Mouse (Mus musculus) G1E-ER4 (cell line): Measurements from ENCODE around the gene Psmd9. TPM values are rescaled to one million over a fixed set of nuclear protein-coding genes. Genes with fewer than 3 reads are reported as not detected.

Experiments
- GATA1 ChIP-seq: IDR thresholded peaks from one replicate; pipeline ENCODE4 v1.8.0; 2012; ENCODE audit warnings: low read length, inconsistent platforms
- polyA plus RNA-seq: library from polyadenylated mRNA; stranded (reverse); fragments of >175 nt; gene quantifications from 2 replicates; pipeline ENCODE4 v1.2.3, GENCODE M21; 2012

The Psmd9 gene
- 80.0 and 104 TPM in 2 replicates for polyA plus RNA-seq

DNA sequence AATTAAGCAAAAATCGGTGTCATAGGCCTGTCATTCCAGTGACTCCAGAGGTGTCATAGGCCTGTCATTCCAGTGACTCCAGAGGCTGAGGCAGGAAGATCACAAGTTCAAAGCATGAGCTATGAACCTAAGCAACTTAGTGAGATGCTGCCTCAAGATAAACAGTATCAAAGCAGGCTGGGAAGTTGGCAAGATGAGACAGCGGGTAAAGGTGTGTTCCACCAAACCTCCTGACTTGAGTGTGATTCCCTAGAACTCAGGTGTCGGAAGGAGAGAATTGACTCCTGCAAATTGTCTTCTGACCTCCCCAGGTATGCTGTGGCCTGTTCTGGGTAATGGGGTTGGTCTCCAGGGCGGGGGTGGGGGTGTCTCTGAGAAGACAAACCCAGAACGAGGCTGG, at the start of gene Psmd9:
Gene Psmd9 (plus strand): TSS at position 130 of the 400 bp plus-strand sequence.
- no peak for TF ChIP-seq GATA1

DNA sequence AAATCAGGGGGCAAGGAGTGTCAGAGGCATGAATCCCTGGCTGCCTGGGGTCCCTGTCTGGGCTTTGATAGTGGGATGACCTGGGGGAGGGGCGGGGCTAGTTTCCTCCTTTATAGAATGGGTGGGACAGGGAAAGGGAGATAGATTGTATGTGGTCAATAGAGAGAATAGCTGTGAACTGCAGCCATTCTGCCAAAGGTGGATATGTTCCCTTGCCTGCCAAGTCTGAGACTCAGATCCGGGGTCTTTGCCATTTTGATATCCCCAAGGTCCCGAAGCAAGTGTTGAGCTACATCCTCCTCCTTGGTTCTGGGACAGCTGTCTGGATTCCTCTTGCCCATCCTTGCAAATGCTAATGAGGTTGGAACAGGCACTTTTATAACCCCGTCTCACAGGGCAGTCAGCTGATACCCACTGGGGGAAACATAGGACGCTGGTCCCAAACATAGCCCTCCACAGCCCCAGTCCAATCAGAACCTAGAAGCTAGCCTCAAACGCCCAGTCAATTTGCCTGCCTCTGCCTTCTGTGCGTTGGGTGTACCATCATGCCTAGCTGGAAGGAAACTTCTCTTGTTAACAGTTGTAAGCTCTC, 48.5 kb upstream of the Psmd9 start:
- TF ChIP-seq GATA1 = no peak

DNA sequence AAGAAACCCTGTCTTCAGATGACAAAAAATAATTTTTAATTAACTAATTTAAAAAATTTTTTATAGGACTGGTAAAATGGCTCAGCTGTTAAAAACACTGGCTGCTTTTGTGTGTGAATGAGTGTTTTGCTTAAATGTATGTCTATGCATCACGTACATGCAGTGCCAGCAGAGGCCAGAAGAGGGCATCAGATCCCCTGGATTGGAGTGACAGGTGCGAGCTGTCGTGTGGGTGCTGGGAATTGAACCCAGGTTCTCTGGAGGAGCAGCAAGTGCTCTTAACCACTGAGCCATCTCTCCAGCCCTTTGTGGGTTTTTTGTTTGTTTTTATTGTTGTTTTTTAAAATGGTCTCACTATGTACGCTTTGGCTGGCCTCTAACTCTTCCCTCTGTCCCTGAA, 47.0 kb upstream of the Psmd9 start:
- TF ChIP-seq GATA1 = no peak

DNA sequence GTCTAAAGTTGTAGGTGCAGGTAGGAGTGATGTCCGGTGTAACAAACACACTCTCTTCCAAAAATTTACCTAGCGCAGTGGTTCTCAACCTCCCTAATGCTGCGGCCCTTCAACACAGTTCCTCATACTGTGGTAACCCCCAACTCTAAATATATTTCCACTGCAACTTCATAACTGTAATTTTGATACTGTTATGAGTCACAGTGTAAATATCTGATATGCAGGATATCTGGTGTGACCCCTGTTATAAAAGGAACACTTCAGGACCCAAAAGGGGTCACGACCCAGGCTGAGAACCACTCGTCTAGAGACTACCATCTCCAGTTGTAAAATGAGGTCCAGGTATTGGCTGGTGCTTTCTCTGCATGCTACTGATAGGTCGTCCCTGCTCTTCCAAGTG, 44.1 kb upstream of the Psmd9 start:
- no peak for TF ChIP-seq GATA1

DNA sequence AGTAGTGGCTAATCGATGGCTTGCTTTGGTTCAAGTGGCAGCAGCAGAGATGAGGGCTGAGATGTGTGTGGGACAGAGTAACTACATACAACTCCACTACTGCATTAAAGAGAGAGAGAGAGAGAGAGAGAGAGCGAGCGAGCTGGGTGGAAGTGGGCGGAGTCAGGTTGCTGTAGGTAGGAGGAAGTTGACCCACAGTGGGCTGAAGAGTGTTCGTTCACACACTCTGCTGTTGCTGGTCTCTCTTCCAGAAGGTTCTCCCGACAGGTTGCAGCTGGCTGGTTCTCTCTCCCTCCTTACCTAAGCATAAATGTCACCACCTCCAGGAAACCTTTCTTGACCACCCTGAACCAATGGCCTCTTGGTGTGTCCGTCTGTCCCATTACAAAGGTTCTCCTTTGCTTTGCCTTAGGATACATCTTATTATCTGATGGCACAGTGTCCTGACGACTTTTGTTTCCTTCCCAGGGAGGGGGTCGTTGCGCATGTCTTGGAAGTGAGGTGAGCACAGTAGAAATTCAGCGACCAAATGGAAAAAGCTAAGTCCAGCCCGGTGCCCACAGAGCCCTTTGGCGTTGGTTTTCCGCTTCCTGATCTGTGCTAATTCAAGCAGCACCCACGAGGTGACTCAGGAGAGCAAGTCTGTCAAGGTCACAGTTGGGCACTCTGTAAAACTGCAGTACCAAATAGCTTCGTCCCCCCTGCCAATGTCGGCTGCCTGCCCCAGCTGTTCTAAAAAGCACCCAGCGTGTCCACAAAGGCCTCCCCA, 43.4 kb upstream of the Psmd9 start:
- no peak for TF ChIP-seq GATA1

DNA sequence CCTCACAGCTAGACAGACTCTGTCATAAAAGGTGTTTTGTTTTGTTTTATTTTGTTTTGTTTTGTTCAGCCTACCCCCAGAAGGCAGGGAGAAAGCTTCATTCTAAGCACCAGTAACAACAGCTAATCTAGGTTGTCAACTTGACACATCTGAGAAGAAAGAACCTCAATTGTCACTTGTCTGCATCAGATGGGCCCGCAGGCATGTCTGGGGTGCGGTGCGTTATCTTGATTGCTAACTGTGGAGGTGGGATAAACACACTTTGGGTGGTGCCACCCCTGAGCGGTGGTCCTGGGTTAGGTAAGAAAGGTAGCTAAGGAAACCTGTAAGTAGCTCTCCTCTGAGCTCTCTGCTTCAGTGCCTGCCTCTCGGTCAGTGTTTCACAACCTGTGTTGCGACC, 42.2 kb upstream of the Psmd9 start:
- TF ChIP-seq GATA1 = no peak

DNA sequence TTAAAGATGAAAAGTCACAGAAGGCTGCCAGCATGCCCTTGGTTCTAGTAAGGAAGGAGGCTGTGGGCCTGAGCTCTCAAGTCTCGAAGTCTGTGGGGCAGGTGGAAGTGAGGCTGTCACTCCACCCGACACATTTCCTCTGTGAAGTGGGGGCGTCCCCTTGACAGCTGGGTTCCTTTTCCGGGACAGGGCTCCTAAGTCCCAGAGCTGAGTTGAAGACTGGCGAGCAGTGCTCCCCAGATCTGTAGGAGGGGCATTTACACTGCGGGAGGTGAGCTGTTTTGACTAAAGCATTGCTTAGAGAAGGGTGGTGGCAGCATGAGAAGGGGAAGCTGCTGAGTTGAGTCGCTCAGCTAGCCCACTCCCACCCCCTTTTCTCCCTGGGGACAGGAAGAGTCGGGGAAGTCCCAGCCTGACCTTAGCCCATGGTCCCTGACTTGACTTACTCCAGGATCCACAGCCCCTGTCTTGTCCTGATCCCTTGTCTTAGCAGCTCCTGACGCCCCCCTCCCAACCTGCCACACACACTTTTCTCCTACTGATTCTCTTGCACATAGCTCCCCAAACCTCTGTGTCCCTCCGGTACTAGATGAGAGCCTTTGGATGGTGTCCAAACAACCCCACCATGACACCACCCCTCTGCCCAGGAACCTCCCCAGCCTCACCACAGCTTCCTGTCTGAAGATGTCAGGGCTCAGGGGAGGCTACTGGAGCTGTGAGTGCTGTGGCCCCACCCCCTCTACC, 40.6 kb upstream of the Psmd9 start:
- TF ChIP-seq GATA1 = no peak

DNA sequence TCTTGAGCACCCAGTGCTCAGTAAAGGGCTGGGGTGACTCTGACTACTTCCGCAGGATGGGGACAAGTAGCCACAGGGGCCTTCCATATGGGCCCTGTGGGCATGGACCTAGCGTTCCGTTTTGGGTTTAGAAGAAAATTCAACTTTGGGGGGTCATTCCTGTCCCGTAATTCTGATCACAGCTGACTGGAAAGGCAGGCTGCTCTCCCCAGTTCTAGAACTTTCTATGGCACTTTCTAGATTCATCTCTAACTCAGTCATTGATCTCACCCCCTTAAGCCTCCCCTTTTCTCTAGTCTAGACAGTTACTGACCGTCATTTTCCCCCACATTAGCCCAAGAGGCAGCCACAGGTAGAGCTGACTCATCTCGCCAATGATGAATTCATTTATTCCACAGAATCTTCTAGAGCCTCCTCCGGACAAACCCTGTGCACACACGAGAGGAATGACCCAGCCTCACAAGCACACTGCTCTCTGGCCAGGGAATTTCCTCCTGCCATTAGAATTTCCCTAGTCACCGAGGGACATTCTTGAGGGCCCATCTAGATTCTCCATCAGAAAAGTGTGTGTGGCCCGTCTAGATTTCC, 39.9 kb upstream of the Psmd9 start:
- no peak for TF ChIP-seq GATA1

DNA sequence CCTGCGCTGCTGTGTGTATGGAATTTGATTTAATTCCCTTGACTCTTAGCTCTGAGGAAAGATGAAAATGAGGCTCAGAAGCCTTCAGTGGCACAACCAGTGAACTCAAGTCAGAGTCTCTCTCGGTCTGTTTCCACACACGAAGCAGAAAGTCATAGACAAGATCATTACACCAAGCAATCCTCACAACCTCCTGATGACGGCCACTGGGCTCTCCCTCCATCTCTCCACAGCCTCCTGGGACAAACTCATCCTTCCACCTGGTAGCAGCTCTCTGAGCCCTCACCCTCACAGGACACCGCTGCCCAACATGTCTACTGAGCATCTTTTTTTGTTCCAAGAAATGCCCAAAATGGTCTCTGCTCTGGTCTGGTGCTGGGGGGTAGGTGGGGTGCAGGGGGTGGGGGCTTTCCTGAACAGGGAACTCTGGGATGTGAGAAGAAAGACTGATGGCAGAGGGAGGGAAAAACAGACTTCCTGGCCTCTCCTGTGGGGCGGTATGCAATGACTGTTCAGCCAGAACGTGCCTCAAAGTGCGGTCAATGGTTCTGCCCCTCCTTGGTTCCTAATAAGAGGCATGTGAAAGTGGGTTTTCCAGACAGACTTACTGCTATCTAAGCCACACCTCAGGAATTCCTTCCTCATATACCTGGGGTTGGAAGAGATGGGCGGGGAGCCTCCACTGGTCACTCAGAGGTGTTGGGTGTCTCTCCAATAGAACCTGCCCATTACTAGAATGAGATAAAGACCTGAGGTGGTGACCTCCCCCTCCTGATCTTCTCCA, 39.0 kb upstream of the Psmd9 start:
- TF ChIP-seq GATA1 = no peak

DNA sequence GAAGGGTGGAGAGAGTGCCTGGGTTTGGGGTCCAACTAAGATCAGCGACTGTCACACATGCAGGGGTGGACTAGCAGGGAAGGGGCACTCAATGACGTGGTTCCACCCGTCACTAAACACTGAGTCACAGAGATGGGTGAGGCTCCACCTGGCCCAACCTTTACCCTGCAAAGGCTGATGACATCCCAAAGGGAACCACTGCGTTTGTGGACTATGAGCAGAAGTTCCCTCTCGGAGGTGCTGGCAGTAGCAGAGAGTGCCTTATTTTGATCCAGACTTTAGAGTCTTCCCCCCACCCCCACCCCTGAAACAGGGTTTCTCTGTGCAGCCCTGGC, 38.4 kb upstream of the Psmd9 start:
- no peak for TF ChIP-seq GATA1

DNA sequence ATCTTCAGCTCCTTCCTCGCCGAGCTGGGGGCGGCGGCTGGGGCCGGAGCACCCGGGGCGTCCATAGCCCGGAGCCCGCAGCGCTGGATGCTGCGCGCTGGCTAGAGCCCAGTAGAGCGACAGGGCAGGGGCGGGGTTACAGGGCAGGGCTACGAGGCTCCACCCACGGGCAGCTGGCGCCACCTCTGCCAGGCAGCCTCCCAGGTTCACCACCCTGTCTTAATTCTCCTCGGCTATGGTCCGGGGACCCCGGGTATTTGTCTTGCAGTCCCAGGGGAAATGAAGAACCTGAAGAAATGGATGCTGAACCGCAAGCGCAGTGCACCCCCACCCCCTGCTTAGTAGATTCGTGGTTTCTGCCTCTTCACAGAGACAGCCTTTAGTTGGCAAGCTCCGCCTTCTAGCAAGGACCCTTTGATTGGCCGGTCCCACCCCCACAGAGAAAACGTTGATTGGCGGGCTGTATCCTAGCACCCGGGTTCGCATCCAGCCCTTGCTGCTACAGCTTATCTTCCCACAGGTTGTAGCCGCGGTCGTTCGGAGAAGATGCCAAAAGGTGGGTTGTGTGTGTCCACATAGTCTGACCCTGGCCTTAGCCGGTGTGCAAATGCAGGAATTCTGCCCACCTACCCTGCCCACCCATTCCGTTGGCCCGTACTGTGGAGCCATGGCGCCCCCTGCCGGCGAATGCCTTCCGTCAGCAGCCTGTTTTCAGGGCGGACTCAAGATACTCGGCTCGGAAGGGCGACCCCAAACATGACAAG, 36.7 kb upstream of the Psmd9 start, which contains the start of gene Rhof:
Gene Rhof (minus strand): TSS at position 385 of the 764 bp plus-strand sequence.
- no peak for TF ChIP-seq GATA1

DNA sequence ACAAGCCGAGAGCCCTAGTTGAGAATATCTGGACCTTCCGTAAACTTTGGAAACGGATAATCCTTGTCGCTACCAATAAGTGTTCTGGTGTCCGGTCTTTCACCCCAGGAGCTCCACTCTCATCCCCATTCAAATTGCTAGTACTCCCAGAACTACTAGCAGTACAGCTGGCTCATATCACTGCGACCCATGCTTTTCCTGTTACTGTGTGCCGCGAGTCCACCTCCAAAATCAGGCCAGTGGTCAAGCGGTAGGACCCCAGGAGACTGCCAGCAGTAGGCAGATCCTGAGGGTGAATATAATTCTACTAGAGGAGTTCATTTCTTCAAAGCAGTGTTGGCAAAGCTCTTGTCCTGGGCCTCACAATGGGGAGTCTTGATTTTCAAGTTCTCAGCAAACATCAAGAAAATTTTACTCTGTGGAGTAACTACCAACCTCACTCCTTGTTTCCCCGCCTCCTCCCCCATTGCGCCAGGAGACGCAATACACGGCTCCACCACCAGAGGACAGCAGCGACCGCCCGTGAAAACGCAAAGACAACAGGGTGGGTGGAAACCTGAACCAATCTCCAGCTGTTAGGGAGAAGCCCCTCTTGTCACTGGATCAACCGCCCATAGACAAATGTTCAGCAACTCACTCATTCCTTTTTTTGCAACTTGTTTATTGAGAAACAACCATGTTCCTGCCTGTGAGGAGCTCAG, 36.0 kb upstream of the Psmd9 start:
- TF ChIP-seq GATA1 = no peak

DNA sequence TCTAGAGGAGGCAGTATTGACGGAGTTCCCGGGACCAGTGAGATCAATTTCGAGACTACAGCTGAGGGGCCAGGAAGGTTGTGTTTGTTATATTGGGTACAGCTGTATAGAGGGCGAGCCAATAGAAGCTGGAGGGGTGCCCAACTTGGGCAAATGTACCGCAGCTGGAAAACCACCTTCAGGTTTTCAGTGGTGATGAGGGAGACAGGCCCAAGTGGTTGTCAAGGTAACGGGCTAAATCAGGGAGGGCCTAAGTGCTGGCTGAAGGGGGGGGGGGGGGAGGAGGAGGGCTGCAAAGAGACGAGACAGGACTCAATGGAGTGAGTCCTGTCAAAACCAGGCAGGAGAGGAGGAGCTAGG, 35.4 kb upstream of the Psmd9 start:
- TF ChIP-seq GATA1 = no peak

DNA sequence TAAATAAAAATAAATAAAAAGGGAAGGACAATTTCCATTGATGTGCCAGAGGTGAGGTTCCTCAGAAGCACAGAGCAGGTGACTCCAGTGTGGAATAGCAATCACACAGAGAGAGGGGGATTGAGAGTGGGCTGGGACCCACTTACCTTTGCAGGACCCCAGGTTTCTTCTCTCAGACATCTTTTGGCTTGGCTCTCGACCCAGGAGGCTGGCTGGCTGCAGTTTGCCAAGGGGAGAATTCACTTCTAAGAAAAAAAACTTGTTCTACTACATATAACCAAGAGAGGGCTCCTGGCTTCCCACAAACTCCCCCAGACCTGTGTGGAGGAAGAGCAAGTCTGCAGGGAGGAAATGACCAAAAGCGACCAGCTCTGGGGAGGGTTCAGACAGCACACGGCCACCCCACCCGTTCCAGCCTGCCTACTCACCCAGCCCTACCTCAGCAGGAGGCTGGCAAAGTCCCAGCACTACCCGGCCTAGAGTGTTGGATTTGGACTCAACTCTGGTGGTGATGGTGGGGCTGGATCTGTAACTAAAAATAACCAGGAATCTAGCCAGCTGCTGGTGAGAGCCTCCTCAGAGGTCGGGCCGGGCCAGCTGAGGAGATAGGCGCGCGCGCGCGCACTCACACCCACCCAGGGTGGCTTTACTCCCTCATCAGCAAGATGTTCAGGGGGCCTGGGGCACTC, 34.9 kb upstream of the Psmd9 start:
- TF ChIP-seq GATA1 = no peak
